Mouse (Mus musculus) gastrocnemius, postnatal 14 days (tissue): ENCODE measurements around the gene Klf7. TPM values are rescaled to one million over a fixed set of nuclear protein-coding genes. Genes with fewer than 3 reads are reported as not detected.
A peak's percentile ranks its signal among the peaks of the same experiment; 100 is the strongest.

ENCODE experiments used
- DNase-seq: peaks from one replicate; pipeline ENCODE4 v3.0.0; 2021; ENCODE audit warnings: mixed read lengths
- intact Hi-C: fragments of 180-260 bp; cut with DNase I; formaldehyde crosslinking; loops from one replicate; pipeline ENCODE4 v1.15.1; 2025; ENCODE audit warnings: low total_unique reads
- total RNA-seq, 2 experiments: library from RNA; stranded (reverse); gene quantifications; 2 replicates each; pipeline ENCODE4 v1.2.3; 2021

The Klf7 gene
- total RNA-seq, 2 experiments from 2014 or later = 9.2 to 10.6 TPM

DNA sequence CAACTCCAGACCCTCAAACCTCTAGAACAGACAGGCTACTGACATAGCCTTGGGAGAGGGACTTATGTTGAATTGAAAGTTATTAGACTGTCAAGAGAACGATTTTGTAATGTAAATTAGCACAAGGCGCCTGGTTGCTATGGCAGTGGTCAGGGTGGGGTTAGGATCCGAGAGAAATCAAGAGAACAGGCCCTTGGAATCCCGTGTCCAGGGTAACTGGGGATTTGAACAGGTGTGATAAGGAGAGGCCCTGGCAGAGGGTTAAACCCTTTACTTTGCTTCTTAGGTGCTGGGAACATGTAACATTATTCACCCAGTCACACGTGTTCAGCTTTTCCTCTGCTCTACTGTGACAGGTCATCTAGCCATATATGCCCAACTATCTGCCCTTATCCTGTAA is 83.7 kb downstream of the Klf7 start:
- DNase-seq = no peak
- intact Hi-C loops = loop anchor here (10.0 kb wide), 1 partner anchor 76 kb away; no protein-coding TSS in a partner anchor

DNA sequence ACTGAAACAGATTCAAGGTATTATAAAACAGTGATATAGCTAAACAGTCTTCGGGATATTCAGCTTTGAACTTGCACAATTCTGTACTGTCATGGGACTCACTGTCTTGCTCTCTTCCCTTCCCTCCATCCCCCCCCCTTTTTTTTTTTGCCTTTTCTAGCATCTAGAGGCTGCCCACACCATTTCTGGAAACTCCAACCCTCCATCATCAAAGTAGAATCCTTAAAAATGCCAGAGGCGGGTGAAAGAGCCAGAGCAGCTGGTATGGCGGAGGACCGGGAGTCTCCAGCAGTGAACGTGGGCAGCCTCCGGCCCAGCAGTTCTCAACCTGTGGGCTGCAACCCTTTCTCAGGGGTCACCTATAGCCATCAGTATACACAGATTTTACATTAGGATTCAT is 84.3 kb downstream of the Klf7 start:
- intact Hi-C loops = loop anchor here (10.0 kb wide), 1 partner anchor 77 kb away; no protein-coding TSS in a partner anchor
- no peak for DNase-seq

DNA sequence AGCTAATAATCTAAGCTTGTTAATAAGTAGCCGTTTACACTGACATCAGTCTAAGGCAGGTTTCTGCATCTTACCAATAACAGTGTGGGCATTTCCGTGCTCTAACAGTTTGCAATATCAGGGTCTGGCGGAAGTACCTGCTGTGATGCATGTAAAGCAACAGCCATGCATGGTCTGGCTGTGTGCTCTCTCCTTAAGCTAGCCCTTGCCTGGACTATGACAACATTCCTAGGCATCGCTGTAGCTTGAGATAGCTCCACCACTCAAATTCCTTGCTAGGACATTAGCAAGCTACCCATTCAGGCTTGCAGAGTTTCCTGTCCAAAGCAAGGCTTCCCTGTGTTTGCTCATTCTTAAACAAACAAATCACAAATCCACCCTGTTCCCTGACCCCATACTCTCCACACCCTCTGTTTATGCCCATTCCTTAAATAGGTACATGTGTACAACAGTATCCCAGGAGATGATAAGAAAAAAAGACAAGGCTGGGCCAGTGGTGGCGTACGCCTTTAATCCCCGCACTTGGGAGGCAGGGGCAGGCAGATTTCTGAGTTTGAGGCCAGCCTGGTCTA is 85.1 kb downstream of the Klf7 start:
- intact Hi-C loops = loop anchor here (10.0 kb wide), 1 partner anchor 78 kb away; no protein-coding TSS in a partner anchor
- DNase-seq = no peak

DNA sequence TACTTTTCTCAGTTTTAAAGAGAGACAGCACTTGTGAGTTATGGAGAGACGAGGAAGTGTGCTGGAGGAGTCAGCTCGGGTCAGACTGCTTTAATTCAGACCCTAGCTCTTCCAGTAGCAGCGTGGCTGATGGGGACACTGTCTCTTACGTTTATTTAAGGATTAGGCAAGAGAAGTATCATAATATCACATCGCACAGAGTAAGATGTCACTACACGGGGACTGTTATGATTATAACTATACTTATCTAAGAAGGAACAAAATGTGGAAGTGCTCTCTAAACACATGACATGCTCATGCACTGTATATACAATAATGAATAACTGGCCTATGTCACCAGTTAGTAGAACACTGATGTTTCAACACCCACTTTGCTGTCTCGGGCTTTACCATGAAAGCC is 86.3 kb downstream of the Klf7 start:
- intact Hi-C loops = loop anchor here (10.0 kb wide), 1 partner anchor 79 kb away; no protein-coding TSS in a partner anchor
- DNase-seq = no peak

DNA sequence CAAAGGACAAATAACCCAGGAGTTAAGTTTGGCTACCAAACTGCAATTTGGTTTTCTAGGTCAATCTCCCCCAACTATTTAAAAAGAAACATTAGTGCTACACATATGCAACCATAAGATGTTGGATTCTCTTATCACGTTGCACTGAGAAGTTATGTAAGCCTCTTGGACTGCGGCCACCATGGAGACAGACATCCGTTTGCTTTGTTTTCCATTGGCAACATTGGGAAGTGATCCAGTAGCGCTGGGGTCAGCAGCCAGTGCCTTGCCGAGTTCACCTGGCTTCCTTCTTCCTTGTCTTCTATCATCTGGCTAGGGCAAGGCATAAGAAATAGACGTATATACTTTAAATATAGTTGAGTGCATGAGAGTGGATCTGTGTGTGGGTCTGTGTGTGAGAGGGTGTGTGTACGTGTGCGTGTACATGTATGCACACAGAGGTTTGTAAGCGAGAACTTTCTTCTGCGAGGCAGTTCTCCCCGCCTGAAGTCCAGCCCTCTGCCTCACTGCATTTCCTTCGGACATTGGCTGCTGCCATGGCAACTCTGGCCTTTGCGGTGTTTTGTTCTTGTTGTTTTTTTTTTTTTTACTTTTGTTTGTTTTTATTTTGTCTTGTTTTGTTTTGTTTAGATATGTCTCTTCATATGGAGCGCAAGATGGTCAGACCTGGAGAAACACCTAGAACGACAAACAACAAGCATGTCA is 86.8 kb downstream of the Klf7 start:
- no peak for DNase-seq
- intact Hi-C loops = loop anchor here (10.0 kb wide), 1 partner anchor 80 kb away; no protein-coding TSS in a partner anchor

DNA sequence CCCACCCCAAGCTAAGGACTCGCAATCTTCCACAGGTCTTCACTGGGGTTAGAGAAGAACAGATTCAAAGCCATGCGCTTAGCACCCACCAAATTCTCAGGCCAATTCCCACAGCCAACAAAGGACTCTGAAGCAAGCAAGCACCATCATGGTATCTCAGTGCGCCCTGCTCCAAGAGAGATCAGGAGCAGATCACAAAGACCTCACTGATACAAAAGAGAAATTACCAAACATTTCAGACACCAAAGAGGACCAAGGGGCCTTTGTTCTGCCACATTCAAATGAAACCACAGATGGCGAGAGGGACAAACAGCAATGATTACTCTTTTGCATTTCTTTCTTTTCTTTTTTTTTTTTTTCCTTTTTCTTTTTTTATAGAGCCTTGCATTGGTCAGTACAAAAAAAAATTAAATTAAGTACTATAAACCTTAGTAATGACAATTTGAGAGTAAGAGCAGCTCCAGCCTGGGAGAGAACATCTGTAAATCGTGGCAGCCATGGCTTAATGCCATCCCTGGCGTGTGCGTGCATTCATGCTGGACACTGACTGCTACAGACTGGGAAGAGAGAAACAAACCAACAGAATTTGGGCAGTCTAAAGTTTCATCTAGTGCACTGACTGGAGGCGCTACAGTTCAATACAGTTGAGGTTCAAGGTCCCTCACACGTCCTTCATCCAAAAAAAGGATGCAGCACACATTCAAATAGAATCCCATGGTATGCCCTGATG is 89.4 kb downstream of the Klf7 start:
- intact Hi-C loops = loop anchor here (10.0 kb wide), 1 partner anchor 82 kb away; no protein-coding TSS in a partner anchor
- no peak for DNase-seq

DNA sequence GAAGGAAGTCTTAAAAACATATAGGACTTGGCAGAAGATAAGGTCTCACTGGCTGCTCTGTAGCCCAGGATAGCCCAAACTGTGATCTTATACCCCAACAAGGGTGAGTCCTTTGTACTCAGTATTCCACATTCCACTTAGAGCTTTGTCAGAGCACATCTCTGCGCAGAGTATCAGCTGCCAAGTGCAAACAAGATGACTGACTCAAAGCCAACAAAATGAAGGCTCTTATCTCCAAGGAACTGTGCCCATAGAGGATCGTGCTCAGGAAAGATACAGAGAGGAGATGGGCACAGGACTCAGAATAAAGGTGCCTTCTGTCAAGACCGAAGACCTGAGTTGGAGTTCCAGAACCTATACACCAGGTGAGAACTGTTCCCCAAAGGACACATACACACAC is 100.1 kb downstream of the Klf7 start:
- DNase-seq = no peak
- intact Hi-C loops = no loop called here

DNA sequence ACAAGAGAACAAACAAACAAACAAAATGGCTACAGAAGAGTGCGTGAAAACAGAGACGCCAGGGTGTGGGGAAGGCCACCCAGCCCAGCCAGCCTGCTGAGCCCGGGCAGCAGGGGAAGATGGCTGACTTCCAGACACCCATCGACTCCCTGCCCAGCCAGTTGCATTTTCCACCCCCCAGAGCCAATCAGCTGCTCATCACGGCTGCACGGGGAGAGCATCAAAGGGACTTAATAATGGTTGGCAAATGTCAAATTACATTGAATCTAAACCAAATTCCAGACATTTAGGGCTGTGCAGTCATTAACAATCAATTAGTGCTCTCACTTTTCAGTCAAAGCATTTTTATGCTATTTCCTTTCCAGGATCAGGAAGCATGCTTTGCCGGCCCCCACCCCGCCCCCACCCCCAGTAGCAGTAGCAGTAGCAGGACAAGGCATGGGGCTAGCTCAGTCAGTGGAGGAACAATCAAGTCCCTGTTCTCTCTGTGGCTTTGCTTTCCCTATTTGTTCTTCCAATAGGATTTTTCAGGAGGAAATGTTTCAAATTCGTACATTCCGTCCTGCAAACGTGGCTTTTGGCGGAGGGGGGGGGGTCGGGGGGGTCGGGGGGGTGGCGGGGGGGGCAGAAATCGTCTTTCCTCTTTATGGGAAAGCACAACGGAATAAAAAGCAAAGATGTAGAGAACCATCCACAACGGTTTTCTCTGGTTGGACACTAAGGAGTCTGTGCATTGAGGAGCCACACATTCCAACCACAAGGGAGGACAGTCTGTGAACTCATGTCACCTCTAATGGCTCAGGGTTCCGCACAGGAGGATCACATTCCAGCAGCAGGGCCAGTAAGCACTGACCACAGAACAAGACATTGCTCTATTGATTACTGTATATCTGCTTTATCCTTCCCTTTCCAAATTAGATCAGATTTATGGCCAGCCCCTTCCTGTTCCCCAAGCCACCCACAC is 101.1 kb downstream of the Klf7 start:
- intact Hi-C loops = no loop called here
- peak; percentile 45 for DNase-seq

DNA sequence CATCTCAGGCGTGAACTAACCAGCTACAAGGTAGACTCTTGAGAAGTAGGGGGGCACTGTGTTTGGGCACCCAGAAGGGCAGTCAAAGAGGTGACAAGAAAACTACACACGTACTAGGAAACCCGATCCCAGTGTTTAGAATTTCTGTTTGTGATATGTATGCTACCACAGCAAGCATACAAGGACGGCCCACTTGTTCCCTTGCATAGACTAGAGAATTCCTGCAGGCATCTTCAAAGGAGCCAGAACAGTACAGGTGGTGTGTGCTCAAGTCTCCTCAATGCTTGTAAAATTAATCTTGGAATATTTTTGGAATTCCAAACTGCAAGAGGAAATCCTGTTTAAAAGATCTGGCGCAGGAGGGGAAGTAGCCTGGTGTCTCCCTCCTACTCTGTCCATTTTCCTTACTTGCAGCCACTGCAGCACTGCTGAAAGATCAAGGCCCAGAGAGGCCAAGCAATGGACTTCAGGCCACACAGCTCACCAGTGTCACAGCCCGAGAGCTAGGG is 102.9 kb downstream of the Klf7 start:
- intact Hi-C loops = no loop called here
- DNase-seq = no peak

DNA sequence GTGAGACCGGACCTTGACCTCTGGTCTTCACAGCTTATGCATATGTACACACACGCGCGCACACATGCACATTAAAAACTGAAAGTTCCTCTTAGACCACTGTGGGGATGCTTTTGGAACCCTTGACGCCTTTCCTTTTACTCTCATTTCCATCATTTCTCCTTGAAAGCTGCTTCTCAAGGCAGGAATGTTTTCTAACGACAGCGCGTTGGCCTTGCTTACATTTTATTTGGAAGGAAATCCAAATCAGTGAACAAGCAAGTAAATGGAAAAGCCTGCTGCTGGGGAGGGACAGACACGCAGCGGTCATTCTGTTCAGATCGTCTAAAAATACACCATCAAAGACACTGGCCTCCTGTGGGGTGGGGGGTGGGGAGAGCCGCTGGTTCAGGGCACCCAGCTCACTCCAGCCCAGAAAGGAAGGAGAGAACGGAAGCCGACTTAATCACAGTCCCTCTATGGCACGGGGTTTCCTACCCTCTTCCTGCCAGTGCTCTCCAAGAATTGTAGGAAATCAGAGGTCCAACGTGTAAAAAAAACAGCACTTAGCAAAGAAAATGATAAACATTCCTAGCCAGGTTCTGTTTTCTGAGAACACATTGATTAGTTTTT is 103.5 kb downstream of the Klf7 start:
- intact Hi-C loops = no loop called here
- DNase-seq = no peak

DNA sequence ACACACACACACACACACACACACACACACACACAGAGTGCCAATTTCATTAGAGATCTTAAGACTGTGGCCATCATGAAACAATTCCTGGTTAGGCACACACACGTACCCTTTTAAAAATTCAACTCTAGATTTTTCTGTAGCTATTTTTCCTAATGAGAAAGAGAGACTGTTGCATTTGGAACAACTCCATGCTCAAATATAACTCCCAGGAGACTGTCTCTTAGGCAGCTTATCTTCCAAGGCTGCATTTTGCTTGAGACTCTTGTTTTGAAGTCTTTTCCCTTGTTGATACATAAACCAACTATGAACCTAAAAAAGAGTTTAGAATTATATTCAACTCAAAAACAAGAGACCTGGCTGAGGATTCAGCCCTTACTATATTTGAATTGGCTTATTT is 108.0 kb downstream of the Klf7 start:
- intact Hi-C loops = no loop called here
- no peak for DNase-seq

DNA sequence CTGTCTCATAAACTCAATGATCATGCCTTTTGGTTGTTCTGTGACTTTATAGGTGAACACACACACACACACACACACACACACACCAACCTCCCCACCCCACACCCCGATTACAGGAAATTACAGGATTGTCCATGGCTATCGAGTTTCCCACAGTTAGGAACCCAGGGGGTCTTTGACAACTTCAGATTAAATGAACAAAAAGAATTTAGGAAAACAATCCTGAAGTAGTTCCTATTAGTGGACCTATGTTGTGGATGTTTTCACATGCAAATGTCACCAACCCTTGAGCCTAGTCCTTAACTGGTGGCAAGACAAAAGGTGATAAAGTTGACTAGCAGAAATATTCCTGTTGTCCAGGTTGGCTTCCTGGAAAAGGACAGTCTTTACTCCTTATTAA is 113.1 kb downstream of the Klf7 start:
- DNase-seq = no peak
- intact Hi-C loops = no loop called here

DNA sequence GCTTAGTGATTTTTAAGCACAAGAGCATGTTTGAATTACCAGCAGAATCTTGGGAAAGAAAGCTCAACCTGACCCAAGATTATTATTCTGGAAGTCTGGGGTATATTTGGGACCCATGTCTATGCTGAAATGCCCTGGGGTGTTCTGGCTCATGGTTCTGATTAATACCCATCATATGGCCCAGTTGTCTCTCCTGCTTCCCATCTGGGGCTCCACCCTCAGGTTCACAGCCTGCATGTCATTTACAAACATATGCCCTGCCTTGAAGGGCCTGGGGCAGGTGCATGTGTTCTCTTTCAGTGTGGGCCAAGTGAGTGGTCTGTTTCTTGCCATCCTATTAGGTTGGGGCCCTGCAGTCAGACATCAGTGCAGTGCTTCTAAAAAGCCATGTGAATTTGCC is 114.1 kb downstream of the Klf7 start:
- intact Hi-C loops = no loop called here

DNA sequence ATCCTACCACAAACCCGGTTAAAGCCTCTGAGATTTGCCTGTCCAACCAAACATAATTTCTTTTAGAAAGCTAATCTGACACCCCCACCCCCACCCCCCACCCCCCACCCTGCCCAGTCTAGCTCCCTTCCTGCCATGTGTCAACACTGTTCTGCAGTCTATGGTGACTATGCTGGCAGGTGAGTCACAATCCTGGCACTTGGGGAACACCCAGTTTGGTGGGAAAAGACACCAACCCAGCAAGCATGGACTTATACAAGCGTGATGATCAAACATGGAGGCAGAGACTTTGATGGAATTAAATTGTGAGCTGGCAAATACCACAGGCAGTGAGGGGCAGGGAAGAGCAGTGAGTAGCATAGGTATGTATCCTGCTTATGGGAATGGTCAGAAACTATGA is 116.9 kb downstream of the Klf7 start:
- intact Hi-C loops = no loop called here
- no peak for DNase-seq

More for the DNA sequence above, 114.1 kb downstream of the Klf7 start:
- DNase-seq = no peak

DNA sequence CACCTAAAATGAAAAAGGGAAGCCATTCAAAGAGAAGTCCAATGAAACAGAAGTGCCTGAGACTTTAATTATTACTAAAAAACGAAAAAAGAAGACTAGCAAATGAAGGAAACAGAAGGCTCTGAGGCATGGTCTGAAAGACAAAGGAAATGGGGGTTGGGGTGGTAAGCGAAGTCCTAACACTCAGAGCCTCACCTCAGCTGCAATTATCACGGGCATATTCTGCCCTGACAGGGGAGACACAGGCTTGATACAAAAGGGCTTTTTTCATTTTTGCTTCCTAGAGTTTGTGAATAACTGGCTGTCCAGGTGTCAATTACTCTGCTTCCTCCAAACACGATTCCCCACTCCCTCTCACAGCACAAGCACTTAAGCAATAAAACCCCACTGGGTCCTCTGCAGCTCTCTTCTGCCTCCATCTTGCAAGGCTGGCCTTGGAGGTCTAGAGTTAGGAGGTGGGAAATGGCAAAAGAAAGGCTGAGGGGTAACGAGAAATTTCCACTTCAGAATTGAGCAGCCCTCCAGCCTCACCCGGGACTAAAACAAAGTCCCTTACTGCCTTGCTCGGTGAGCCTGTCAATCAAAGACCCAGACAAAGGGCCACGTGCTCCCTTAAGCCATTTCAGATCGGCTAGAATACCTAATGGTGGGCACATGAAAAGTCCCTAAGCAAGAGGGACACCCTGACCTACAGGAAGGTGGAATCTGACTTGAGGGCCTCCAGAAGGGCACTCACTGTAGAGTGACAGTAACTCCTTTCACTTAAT is 118.4 kb downstream of the Klf7 start:
- intact Hi-C loops = no loop called here
- DNase-seq = no peak

DNA sequence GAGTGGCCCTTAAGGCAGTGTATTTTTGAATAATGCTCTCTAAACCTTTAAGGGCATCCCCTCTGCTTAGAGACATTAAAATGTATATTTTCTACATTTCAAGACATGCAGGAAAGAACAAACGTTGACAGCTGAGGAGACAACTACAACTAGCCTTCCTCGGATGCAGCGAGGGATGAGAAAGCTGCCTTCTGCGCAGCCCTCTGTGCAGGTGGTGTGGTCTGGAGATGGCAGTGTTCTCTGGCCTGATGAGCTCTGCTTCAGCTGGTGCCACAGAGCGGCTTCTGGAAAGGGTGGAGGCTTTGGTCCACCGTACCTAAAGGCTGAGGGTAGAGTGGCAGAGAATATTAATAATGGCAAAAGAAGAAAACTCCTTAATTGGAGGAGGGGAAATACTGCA is 120.0 kb downstream of the Klf7 start:
- no peak for DNase-seq
- intact Hi-C loops = no loop called here

DNA sequence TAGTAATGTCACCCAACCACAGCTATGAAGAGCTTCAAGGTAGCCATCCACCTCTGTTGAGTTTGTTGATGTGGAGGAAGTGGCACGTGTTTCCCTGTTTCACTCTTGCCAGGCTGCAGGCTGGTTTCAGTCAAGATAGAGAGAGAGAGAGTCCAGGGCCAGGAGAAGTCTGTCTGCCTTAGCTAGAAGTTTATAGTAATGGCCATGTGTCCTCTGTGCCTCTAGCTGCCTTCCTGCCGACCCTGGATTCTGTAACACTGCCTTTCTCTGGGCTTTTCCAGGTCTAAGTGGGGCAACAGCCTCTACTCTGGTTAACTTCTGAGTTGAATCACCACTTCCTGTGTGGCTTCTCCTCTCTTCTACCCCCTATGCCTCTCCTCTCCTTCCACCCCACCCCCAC is 121.5 kb downstream of the Klf7 start:
- intact Hi-C loops = no loop called here
- DNase-seq = no peak

DNA sequence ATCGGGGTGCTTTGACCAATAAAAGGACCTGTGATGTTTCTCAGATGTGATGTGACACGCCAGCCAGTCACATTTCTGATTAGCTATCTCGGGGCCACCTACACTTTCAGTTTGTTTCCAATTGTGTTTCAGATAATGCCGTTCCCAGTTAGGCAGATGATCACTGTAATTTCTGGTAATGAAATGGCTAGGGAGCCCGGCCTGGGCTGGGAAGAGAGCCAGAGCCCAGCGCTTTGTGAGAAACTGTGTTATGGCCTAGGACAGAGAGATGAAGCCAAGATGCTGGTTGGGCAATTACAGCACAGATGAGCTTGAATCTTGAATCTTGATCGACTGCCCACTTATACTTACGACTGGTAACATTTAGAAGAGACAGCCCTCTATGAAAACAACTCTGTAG is 122.6 kb downstream of the Klf7 start:
- intact Hi-C loops = no loop called here
- peak; percentile 63 for DNase-seq
